Mouse (Mus musculus) midbrain, embryonic 14.5 days (tissue): ENCODE measurements around the gene Aqp9. TPM values are rescaled to one million over a fixed set of nuclear protein-coding genes. Genes with fewer than 3 reads are reported as not detected.

Experiments used
- ATAC-seq: fragments of 200-750 bp; cut with Nextera tagmentation; 2 replicates; pipeline ENCODE4 v1.8.0; 2017; ENCODE audit warnings: moderate number of reproducible peaks, moderate library complexity; ENCODE audit not compliant: low FRiP score, low TSS enrichment
- DNase-seq: peaks from one replicate; pipeline ENCODE4 v3.0.0-alpha.2; 2015
- H3K27ac ChIP-seq: fragments of 300-500 bp; sonication (generic); replicated peaks from 2 replicates; pipeline ENCODE4 v1.5.1; 2014; ENCODE audit warnings: mild to moderate bottlenecking, low read depth, low read length, moderate library complexity
- H3K27me3 ChIP-seq: fragments of 300-500 bp; sonication (generic); 2 replicates; pipeline ENCODE4 v1.6.1; 2014; ENCODE audit warnings: low read length, control low read depth, mixed read lengths; ENCODE audit not compliant: control insufficient read depth, insufficient read depth
- H3K36me3 ChIP-seq: fragments of 300-500 bp; sonication (generic); 2 replicates; pipeline ENCODE4 v1.6.1; 2014; ENCODE audit warnings: low read length, control low read depth; ENCODE audit not compliant: control insufficient read depth, insufficient read depth
- H3K4me1 ChIP-seq: fragments of 300-500 bp; sonication (generic); 2 replicates; pipeline ENCODE4 v1.6.1; 2014; ENCODE audit warnings: mild to moderate bottlenecking, antibody characterized with exemption, low read length, control low read depth; ENCODE audit not compliant: control insufficient read depth, insufficient read depth
- H3K4me2 ChIP-seq: fragments of 300-500 bp; sonication (generic); 2 replicates; pipeline ENCODE4 v1.6.1; 2014; ENCODE audit warnings: mild to moderate bottlenecking, low read length, moderate library complexity
- H3K4me3 ChIP-seq: fragments of 300-500 bp; sonication (generic); replicated peaks from 2 replicates; pipeline ENCODE4 v1.5.1; 2014; ENCODE audit warnings: low read depth, low read length
- H3K9ac ChIP-seq: fragments of 300-500 bp; sonication (generic); replicated peaks from 2 replicates; pipeline ENCODE4 v1.6.1; 2014; ENCODE audit warnings: mild to moderate bottlenecking, low read length, moderate library complexity
- H3K9me3 ChIP-seq: fragments of 300-500 bp; sonication (generic); 2 replicates; pipeline ENCODE4 v1.6.1; 2016; ENCODE audit warnings: low read length, control low read depth, mixed read lengths; ENCODE audit not compliant: control insufficient read depth
- WGBS: fragments of 180-500 bp; shearing (Covaris S2); extraction: QIAGEN DNeasy Blood & Tissue Kit; methylation state at CpG from one replicate; pipeline ENCODE4 v1.1.7; 2014; 5-methylcytosine and 5-hydroxymethylcytosine counted together
- polyA plus RNA-seq: library from polyadenylated mRNA; unstranded; fragments of >200 nt; fragmentation: Nextera tagmentation; extraction: Ambion mirVana; gene quantifications from 2 replicates; pipeline ENCODE4 v1.2.1, GENCODE M21; 2014

The Aqp9 gene
- polyA plus RNA-seq, 1 experiment from 2014 or later, result 0.61 TPM

DNA sequence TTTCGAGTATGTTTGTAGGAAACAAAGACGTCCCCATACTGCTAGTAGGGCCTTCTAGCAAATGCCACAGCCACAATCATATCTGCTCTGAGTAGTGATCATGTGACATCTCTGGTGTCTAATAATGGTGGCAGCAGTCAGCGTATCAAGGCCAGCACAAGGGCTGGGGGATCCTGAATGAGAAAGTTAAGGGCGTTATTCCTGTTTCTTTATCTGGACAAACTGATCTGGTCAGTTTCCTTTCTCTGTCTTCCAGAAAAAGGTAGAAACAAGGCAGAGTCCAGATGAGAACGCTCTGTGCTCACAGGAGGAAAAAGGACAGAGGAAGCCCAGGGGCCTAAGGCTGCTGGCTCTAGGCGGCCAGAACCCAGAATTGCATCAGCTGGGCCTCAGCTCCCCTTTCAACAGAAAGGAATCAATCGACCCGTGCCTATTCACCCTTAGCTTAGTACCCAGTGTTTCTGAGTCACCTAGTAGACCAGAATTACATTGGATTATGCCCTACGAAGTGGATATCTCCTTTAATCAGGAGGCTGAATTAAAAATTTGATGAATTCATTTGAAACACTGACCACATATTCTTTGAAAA lies 11.9 kb downstream of the Aqp9 start:
- DNase-seq (no peak), ATAC-seq (no peak)
- no peak overlapping the region for H3K4me2 ChIP-seq
- WGBS, result 79% methylated on average over 9 of the region's 9 CpGs
- no peaks in the 10 kb centered on the region for H3K9me3 ChIP-seq
- H3K4me1 ChIP-seq, result no peaks in the 10 kb centered on the region
- no peaks in the 10 kb centered on the region for H3K36me3 ChIP-seq
- H3K9ac ChIP-seq, result no peak overlapping the region
- no peak overlapping the region for H3K27ac ChIP-seq
- H3K27me3 ChIP-seq, result no peaks in the 10 kb centered on the region
- H3K4me3 ChIP-seq, result no peak overlapping the region

DNA sequence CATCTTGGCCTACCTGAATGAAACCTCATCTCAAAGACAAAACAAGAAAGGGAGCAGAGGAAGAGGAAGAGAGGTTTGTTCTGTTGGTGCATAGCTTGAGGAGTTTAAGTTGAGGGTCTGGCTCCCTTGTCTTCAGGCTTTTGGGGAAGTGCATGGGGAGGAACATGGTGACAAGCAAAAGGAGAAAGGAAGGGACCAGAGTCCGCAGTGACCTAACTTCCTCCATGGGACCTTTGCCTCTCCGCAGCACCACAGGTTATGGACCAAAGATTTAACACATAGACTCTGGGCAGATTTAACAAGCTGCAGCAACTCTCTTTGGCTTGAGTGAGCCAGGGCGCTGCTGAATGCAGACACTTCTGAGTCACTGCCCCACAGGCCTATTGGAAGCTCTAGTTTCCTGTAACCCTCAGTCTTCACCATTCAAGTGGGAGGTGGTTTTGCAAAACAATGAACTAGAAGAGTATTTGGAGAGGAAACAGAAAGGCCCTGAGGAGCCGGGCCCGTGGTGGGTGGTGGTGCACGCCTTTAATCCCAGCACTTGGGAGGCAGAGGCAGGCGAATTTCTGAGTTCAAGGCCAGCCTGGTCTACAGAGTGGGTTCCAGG lies 13.0 kb downstream of the Aqp9 start:
- H3K4me3 ChIP-seq, result no peak overlapping the region
- no peaks in the 10 kb centered on the region for H3K36me3 ChIP-seq
- H3K9ac ChIP-seq, result no peak overlapping the region
- H3K9me3 ChIP-seq, result no peaks in the 10 kb centered on the region
- H3K4me2 ChIP-seq, result no peak overlapping the region
- H3K4me1 ChIP-seq, result no peaks in the 10 kb centered on the region
- DNase-seq (no peak), ATAC-seq (no peak)
- H3K27me3 ChIP-seq, result no peaks in the 10 kb centered on the region
- H3K27ac ChIP-seq, result no peak overlapping the region
- WGBS, result 84% methylated on average over 7 of the region's 7 CpGs

DNA sequence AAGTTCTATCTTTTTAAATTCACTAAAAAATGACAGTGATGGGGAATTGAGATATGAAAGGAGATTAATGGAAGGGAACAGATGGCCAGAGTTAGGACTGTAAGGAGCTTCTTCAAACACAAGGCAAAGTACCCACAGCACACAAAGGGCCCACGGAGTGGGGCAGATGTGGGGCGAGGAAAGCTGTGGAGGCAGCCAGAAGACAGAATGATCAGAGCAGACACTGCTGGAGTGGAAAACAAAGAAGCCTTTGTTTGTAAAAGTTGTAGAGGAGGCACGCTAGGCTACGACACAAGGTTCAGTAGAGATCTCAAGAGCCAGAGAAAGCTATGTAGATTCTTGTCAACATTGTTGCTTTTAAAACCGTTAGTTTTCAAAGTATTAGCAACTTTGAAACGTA lies 17.1 kb downstream of the Aqp9 start:
- Histone ChIP-seq H3K27ac (no peak overlapping the region), H3K4me2 (no peak overlapping the region), H3K4me1 (no peaks in the 10 kb centered on the region), H3K9ac (no peak overlapping the region), H3K27me3 (no peaks in the 10 kb centered on the region), H3K9me3 (no peaks in the 10 kb centered on the region), H3K36me3 (no peaks in the 10 kb centered on the region), H3K4me3 (no peak overlapping the region)
- 40% methylated on average over 6 of the region's 6 CpGs for WGBS
- ATAC-seq (no peak), DNase-seq (no peak)

DNA sequence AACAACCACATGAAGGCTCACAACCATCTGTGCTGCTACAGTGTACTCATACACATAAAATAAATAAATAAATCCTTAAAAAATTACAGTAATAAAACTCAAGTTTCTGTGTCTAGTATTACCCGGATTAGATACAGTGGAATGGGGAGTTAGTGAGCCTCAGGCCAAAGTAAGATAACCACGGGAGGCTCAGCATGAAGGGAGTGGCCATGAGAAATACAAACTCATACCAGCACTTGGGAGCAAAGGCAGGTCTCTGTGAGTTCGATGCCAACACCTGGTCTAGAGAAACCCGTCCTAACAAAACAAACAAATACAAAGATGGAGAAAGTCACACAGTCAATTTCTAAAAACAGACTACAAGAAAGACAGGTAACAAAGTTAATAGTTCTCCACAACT lies 18.3 kb downstream of the Aqp9 start:
- Histone ChIP-seq H3K9me3 (no peaks in the 10 kb centered on the region), H3K27me3 (no peaks in the 10 kb centered on the region), H3K4me1 (no peaks in the 10 kb centered on the region), H3K9ac (no peak overlapping the region), H3K36me3 (no peaks in the 10 kb centered on the region), H3K27ac (no peak overlapping the region), H3K4me3 (no peak overlapping the region), H3K4me2 (no peak overlapping the region)
- ATAC-seq, result no peak
- WGBS, result 89% methylated on average over 4 of the region's 4 CpGs
- no peak for DNase-seq

DNA sequence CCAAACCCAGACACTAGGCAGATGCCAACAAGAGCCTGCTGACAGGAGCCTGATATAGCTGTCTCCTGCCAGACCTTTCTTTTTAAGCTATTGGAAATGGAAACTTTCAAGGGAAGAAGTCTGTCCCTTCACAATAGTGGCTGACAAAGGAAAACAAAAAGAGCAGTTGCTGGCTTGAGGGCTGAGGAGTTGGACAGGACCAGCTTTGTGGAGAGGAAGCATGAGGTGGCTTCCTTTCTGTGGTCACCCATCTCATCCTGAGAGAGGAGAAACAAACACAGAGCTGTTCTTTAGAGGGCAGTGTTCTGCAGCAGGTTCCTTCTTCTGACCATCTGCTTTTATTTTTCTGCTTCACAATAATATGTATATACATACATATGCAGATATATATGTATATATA lies 19.6 kb downstream of the Aqp9 start:
- Histone ChIP-seq H3K4me2 (no peak overlapping the region), H3K27ac (no peak overlapping the region), H3K4me3 (no peak overlapping the region), H3K27me3 (no peaks in the 10 kb centered on the region), H3K36me3 (no peaks in the 10 kb centered on the region), H3K9me3 (no peaks in the 10 kb centered on the region), H3K9ac (no peak overlapping the region), H3K4me1 (no peaks in the 10 kb centered on the region)
- DNase-seq (no peak), ATAC-seq (no peak)

DNA sequence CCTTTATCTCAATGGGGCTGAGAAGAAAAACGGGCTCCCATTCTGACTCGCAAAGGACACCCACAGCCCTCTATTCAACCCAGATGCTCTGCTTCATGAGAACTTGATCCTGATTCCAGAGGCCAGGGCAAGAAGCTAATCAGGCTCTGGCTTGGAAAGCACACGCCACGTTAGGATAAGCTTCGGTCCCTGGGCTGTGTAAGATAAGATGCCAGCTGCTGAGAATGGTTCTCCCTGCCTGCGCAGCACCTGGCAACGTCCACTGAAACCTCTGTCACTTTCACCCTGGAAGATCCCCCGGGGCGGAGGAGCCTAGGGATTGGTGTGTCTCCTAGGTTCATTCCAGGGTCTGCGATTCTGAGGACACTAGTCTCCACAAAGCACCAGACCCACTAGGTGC lies 22.3 kb downstream of the Aqp9 start:
- ATAC-seq, result no peak
- WGBS, result 83% methylated on average over 10 of the region's 10 CpGs
- H3K9me3 ChIP-seq, result no peaks in the 10 kb centered on the region

DNA sequence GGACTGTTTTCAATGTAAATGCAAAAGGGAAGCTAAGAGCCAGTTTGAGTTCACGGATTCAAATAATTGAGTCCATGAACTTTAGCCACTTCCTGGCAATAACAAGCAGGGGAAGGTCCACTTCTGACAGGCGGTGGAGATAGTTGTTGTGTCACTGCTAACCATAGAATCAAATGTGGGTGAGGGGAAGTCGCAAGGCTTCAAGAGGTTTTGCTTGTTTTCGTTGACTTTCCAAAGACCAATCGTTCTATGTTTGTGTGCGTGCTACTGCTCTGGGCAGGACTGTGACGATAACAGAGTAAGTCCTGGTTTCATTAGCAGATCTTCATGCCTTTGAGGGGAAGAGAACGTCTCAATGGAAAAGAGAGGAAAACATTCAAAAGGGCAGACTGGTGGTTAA lies 28.3 kb downstream of the Aqp9 start:
- 90% methylated on average over 8 of the region's 8 CpGs for WGBS
- Histone ChIP-seq H3K27me3 (no peaks in the 10 kb centered on the region), H3K9me3 (no peaks in the 10 kb centered on the region), H3K36me3 (no peaks in the 10 kb centered on the region), H3K4me1 (no peaks in the 10 kb centered on the region), H3K4me2 (no peak overlapping the region), H3K4me3 (no peak overlapping the region), H3K27ac (no peak overlapping the region), H3K9ac (no peak overlapping the region)
- ATAC-seq (no peak), DNase-seq (no peak)

More for the DNA sequence above, 22.3 kb downstream of the Aqp9 start:
- no peak for DNase-seq
- Histone ChIP-seq H3K27ac (no peak overlapping the region), H3K4me2 (no peak overlapping the region), H3K27me3 (no peaks in the 10 kb centered on the region), H3K36me3 (no peaks in the 10 kb centered on the region), H3K4me3 (no peak overlapping the region), H3K4me1 (no peaks in the 10 kb centered on the region), H3K9ac (no peak overlapping the region)

DNA sequence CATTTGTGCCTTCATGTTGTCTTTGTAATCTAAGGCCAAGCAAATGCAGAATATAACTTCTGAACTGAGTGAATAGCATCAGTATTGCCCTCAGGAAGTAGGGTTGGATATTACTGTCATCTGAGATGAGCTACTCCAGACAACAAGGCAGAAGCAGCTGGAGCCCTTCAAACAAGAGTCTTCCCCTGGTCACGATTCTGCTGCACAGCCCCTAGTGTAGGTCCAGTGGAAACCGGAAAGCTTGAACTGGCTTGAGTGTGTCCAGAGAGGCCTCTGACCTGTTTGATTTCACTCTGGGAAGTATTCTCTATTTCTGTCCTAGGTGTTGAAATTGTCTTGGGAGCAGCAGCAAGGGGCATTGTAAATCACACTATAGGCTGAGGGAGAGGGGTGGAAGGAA lies 29.5 kb downstream of the Aqp9 start:
- DNase-seq (no peak), ATAC-seq (no peak)
- H3K36me3 ChIP-seq, result no peaks in the 10 kb centered on the region
- H3K27me3 ChIP-seq, result no peaks in the 10 kb centered on the region
- H3K9ac ChIP-seq, result no peak overlapping the region
- H3K9me3 ChIP-seq, result no peaks in the 10 kb centered on the region
- no peak overlapping the region for H3K27ac ChIP-seq
- H3K4me3 ChIP-seq, result no peak overlapping the region
- H3K4me2 ChIP-seq, result no peak overlapping the region
- WGBS, result 93% methylated on average over 2 of the region's 2 CpGs
- no peaks in the 10 kb centered on the region for H3K4me1 ChIP-seq

DNA sequence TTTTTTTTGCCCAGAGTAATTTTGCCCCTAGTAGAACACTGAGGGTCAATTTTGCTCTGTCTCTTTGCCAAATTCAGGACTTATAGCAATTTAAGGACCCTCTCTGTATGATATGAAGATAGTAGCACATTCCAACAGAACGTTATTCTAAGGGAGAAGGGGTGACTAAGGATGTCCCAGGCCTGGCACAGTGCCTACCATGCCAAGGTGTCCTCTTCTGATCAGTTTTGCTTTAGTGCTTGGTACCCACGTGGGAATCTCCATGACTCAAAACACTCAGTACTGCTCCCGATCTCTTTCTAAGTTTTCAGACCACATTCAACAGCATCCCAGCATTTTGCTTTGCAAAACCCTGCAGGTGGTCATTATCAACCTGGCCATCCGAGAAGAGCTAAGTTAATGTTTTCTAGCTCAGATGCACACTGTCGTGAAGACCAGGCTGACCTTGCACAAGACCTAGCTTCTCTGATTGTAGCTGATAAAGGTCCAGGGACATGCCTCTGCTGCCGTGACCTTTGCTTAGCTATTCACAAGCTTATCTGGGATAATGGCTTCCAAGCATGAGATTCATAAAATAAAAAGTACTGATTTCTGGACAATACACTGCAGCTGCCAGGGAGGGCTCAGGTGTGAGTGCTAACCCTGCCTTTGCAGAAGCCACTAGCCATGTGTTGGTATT lies 31.1 kb downstream of the Aqp9 start:
- no peaks in the 10 kb centered on the region for H3K36me3 ChIP-seq
- H3K4me1 ChIP-seq, result no peaks in the 10 kb centered on the region
- no peak overlapping the region for H3K27ac ChIP-seq
- no peaks in the 10 kb centered on the region for H3K27me3 ChIP-seq
- H3K9me3 ChIP-seq, result no peaks in the 10 kb centered on the region
- no peak overlapping the region for H3K9ac ChIP-seq
- no peak overlapping the region for H3K4me3 ChIP-seq
- DNase-seq (no peak), ATAC-seq (no peak)
- WGBS, result 76% methylated on average over 6 of the region's 6 CpGs
- no peak overlapping the region for H3K4me2 ChIP-seq
